Mouse (Mus musculus) heart, embryonic 11.5 days (tissue): Measurements from ENCODE around the gene Tead1. TPM values are rescaled to one million over a fixed set of nuclear protein-coding genes. Genes with fewer than 3 reads are reported as not detected.
A peak's percentile ranks its signal among the peaks of the same experiment; 100 is the strongest.

ENCODE experiments used
- ATAC-seq: fragments of 200-750 bp; cut with Nextera tagmentation; replicated peaks from 2 replicates; pipeline ENCODE4 v1.8.0; 2017; ENCODE audit warnings: moderate library complexity; ENCODE audit not compliant: insufficient number of reproducible peaks, low FRiP score, low TSS enrichment
- H3K27ac ChIP-seq: fragments of 300-500 bp; sonication (generic); 2 replicates; pipeline ENCODE4 v1.5.1; 2014; ENCODE audit warnings: mild to moderate bottlenecking, low read depth, low read length
- H3K27me3 ChIP-seq: fragments of 300-500 bp; sonication (generic); 2 replicates; pipeline ENCODE4 v1.6.1; 2014; ENCODE audit warnings: mild to moderate bottlenecking, low read length, mixed read lengths; ENCODE audit not compliant: control insufficient read depth, insufficient read depth
- H3K36me3 ChIP-seq: fragments of 300-500 bp; sonication (generic); 2 replicates; pipeline ENCODE4 v1.6.1; 2014; ENCODE audit warnings: mild to moderate bottlenecking, low read length, moderate library complexity, mixed read lengths; ENCODE audit not compliant: control insufficient read depth, insufficient read depth
- H3K4me1 ChIP-seq: fragments of 300-500 bp; sonication (generic); 2 replicates; pipeline ENCODE4 v1.6.1; 2014; ENCODE audit warnings: low read length; ENCODE audit not compliant: control insufficient read depth, insufficient read depth
- H3K4me2 ChIP-seq: fragments of 300-500 bp; sonication (generic); 2 replicates; pipeline ENCODE4 v1.6.1; 2014; ENCODE audit warnings: mild to moderate bottlenecking, moderate library complexity
- H3K4me3 ChIP-seq: fragments of 300-500 bp; sonication (generic); 2 replicates; pipeline ENCODE4 v1.5.1; 2014; ENCODE audit warnings: low read depth, low read length
- H3K9ac ChIP-seq: fragments of 300-500 bp; sonication (generic); 2 replicates; pipeline ENCODE4 v1.6.1; 2014; ENCODE audit warnings: mild to moderate bottlenecking, low read depth, low read length, moderate library complexity
- H3K9me3 ChIP-seq: fragments of 300-500 bp; sonication (generic); replicated peaks from 2 replicates; pipeline ENCODE4 v1.6.1; 2016; ENCODE audit warnings: low read length; ENCODE audit not compliant: control insufficient read depth
- WGBS: fragments of 180-500 bp; shearing (Covaris S2); extraction: QIAGEN DNeasy Blood & Tissue Kit; methylation state at CpG from one replicate; pipeline ENCODE4 v1.1.7; 2014; ENCODE audit not compliant: insufficient replicate concordance; 5-methylcytosine and 5-hydroxymethylcytosine counted together
- polyA plus RNA-seq: library from polyadenylated mRNA; unstranded; fragments of >200 nt; fragmentation: Nextera tagmentation; extraction: Ambion mirVana; gene quantifications from 2 replicates; pipeline ENCODE4 v1.2.1, GENCODE M21; 2014

The Tead1 gene
- polyA plus RNA-seq, 1 experiment from 2014 or later: 35.5 TPM

DNA sequence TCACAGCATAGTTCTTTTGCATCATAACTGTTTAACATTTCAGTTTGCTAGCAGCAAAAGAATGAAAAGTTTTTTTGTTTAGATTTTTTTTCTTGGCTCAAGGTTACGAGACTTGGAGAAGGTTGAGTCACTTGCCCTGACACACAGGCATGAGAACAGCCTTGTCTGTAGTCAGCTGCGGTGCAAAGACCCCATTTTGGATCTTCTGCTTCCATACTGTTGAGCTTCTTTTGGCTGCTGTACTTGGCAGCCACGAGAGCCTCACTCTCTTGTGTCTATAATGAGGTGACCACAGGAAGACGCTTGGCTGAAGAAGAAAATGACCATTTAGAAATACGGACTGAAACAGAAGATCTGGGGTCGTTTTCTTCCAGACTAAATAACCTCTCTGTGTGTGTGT lies 159.0 kb downstream of the Tead1 start:
- peaks cover 4% of the 10 kb centered on the region; the same call in 1 of the 2 replicates for H3K36me3 ChIP-seq
- H3K4me3 ChIP-seq: no peak overlapping the region
- H3K27ac ChIP-seq: no peak overlapping the region
- H3K9ac ChIP-seq: no peak overlapping the region
- no peak for ATAC-seq
- H3K4me1 ChIP-seq: peaks cover 13% of the 10 kb centered on the region
- no peaks in the 10 kb centered on the region for H3K9me3 ChIP-seq
- WGBS: 87% methylated on average over 6 of the region's 6 CpGs
- no peaks in the 10 kb centered on the region for H3K27me3 ChIP-seq
- H3K4me2 ChIP-seq: no peak overlapping the region

DNA sequence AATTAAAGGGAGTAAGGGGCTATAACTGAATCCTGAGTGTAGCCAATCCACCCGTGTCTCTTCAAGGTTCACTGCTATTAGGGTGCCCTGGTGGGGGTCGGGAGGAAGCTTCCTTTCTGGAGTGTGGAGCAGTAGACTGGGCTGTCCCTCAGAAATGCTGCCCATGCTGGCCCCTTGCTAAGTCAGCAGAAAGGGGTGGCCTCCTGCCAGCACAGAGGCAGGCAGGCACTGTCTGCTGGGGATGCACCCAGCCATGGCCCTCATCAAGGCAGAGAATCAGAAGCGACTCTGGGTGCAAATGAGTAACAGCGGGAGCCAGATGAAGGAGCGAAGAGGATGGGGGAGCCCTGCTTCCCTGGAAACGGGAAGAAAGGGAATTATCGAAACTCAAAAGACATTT lies 161.2 kb downstream of the Tead1 start:
- H3K27ac ChIP-seq: no peak overlapping the region
- no peaks in the 10 kb centered on the region for H3K27me3 ChIP-seq
- peaks cover 4% of the 10 kb centered on the region; the same call in 1 of the 2 replicates for H3K36me3 ChIP-seq
- no peaks in the 10 kb centered on the region for H3K9me3 ChIP-seq
- no peak overlapping the region for H3K9ac ChIP-seq
- no peak overlapping the region for H3K4me2 ChIP-seq
- H3K4me3 ChIP-seq: no peak overlapping the region
- H3K4me1 ChIP-seq: peaks cover 10% of the 10 kb centered on the region; the same call in 1 of the 2 replicates
- ATAC-seq: no peak
- 44% methylated on average over 7 of the region's 7 CpGs for WGBS

DNA sequence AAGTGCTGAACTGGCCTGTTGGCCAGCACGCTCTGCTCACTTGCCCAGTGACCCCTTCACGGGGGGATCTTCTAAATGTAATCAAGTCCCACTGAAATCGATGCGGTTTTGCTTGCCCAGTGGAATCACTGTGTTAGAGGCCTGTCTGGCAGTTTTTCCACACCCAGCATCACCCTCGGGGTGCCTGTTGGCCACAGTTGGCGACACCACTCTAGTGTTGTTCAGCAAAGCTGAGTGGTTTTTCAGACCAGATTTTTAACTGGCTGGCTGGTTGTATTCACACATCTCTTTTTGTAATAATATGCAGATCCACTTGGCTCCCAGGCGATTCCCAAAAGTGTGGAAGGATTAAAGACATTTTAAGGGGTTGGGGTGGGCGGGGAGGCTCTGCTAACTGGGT lies 161.8 kb downstream of the Tead1 start:
- H3K4me2 ChIP-seq: no peak overlapping the region
- 47% methylated on average over 8 of the region's 8 CpGs for WGBS
- no peak overlapping the region for H3K27ac ChIP-seq
- no peak overlapping the region for H3K9ac ChIP-seq
- H3K36me3 ChIP-seq: peaks cover 4% of the 10 kb centered on the region; the same call in 1 of the 2 replicates
- H3K4me1 ChIP-seq: peaks cover 10% of the 10 kb centered on the region; the same call in 1 of the 2 replicates
- H3K27me3 ChIP-seq: no peaks in the 10 kb centered on the region
- no peaks in the 10 kb centered on the region for H3K9me3 ChIP-seq
- no peak overlapping the region for H3K4me3 ChIP-seq
- ATAC-seq: no peak

DNA sequence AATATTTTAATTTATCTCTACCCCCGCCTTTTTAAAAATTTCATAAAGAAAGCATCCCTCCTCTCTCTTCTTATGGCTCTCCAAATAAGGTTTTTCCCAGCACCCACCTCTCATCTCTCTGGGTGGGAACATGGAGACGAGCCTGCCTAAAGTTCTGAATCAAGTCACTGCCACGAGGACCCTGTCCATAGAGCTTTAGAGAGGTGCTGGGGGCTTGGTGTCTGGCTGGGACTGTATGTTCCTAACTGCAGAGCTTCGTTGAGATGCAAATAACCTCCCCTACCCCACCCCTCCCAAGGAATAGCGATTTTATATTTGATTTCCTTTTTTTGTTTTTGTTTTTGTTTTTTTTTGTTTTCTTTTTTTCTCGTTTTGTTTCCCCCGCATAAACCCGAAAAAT lies 162.4 kb downstream of the Tead1 start:
- H3K4me2 ChIP-seq: peak overlapping the region; percentile 24; the same call in 1 of the 2 replicates
- peaks cover 4% of the 10 kb centered on the region; the same call in 1 of the 2 replicates for H3K36me3 ChIP-seq
- 35% methylated on average over 8 of the region's 8 CpGs for WGBS
- H3K9ac ChIP-seq: no peak overlapping the region
- H3K4me1 ChIP-seq: peaks cover 10% of the 10 kb centered on the region; the same call in 1 of the 2 replicates
- H3K27me3 ChIP-seq: no peaks in the 10 kb centered on the region
- no peak overlapping the region; the same call in 1 of the 2 replicates for H3K27ac ChIP-seq
- ATAC-seq: no peak
- H3K4me3 ChIP-seq: no peak overlapping the region
- H3K9me3 ChIP-seq: no peaks in the 10 kb centered on the region

DNA sequence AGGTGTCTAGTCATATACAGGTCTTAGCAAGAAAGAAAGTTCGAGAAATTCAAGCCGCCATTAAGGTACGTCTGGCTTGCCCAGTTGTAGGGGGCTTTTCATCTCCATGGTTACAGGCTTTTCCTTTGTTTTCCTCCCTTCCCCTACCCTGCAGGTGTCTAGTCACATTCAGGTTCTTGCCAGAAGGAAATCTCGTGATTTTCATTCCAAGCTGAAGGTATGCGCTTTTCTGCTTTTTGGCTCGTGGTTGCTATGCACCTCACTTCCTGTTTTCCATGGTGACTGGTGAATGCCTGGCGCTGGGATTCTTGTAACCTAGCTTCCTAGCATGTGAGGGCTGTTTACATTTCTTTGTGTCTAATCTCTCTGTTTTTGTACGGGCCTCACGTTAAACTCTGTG lies 162.8 kb downstream of the Tead1 start:
- Histone ChIP-seq H3K4me2 (peak overlapping the region; percentile 24; the same call in 1 of the 2 replicates), H3K9me3 (no peaks in the 10 kb centered on the region), H3K9ac (no peak overlapping the region), H3K27ac (no peak overlapping the region), H3K27me3 (no peaks in the 10 kb centered on the region), H3K4me1 (peaks cover 10% of the 10 kb centered on the region; the same call in 1 of the 2 replicates), H3K36me3 (peaks cover 4% of the 10 kb centered on the region; the same call in 1 of the 2 replicates), H3K4me3 (no peak overlapping the region)
- ATAC-seq: no peak
- 43% methylated on average over 9 of the region's 9 CpGs for WGBS

GRCm38 (mm10) chr7:112851281-112851744 lies 172.2 kb downstream of the Tead1 start:
- peaks cover 58% of the 10 kb centered on the region for H3K4me1 ChIP-seq
- H3K27ac ChIP-seq: no peak overlapping the region
- H3K4me2 ChIP-seq: no peak overlapping the region
- no peak overlapping the region for H3K4me3 ChIP-seq
- no peaks in the 10 kb centered on the region for H3K9me3 ChIP-seq
- no peaks in the 10 kb centered on the region; the same call in 1 of the 2 replicates for H3K36me3 ChIP-seq
- no peak for ATAC-seq
- no peaks in the 10 kb centered on the region for H3K27me3 ChIP-seq
- 31% methylated on average over 8 of the region's 8 CpGs for WGBS
- no peak overlapping the region for H3K9ac ChIP-seq

- Histone ChIP-seq H3K27me3 (no peaks in the 10 kb centered on the region), H3K4me3 (no peak overlapping the region), H3K4me2 (no peak overlapping the region), H3K9me3 (no peaks in the 10 kb centered on the region), H3K9ac (no peak overlapping the region), H3K36me3 (no peaks in the 10 kb centered on the region; the same call in 1 of the 2 replicates), H3K27ac (no peak overlapping the region), H3K4me1 (peaks cover 60% of the 10 kb centered on the region)
- WGBS: 83% methylated on average over 7 of the region's 7 CpGs
- ATAC-seq: no peak
These were observed 173.2 kb downstream of the Tead1 start for GRCm38 (mm10) chr7:112852149-112852839.

- Histone ChIP-seq H3K4me3 (no peak overlapping the region), H3K27me3 (no peaks in the 10 kb centered on the region), H3K4me2 (no peak overlapping the region), H3K4me1 (peaks cover 55% of the 10 kb centered on the region), H3K9me3 (no peaks in the 10 kb centered on the region), H3K9ac (no peak overlapping the region), H3K27ac (no peak overlapping the region), H3K36me3 (peaks cover 3% of the 10 kb centered on the region; the same call in 1 of the 2 replicates)
- ATAC-seq: no peak
- 65% methylated on average over 4 of the region's 4 CpGs for WGBS
These were observed 174.7 kb downstream of the Tead1 start for GRCm38 (mm10) chr7:112853857-112854256.
